In the genomic region with DNA sequence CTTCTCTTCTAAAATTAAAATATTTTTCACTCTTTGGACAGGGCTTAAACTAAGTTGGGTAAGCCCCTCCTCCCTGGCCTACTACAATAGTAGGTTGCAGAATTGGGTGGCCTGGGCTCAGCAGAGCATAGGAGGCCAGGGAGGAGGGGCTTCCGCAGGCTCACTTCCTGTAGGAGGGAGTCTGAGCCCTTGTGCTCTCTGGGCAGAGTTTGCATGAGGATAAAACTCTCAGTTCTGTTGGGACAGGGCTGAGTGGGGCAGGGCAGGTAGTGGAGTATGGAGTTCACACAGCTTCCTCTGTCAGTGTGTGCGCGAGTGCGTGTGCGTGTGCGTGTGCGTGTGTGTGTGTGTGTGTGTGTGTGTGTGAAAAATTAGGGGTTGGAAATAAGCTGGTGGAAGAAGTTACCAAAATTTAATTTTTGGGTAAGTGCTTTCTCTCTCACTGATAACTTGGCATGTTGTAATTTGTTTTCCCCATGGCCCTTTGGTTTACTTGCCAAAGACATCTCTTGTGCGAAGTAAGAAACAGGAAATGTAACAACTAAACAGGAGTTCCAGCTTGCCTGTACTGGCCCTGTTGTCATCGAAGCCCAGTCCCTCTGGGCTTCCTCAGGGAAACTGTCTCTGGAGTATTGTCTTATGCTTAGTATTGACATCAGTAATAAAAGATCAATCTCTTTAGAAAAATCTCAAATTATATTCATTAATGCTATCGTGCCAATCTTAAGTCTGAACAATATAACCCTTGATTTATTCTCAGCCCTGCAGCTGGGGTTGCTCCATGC, we compare ENCODE assay signal across 11 mouse cellular contexts. TPM values are rescaled to one million over a fixed set of nuclear protein-coding genes. Genes with fewer than 3 reads are reported as not detected.
DNase-seq lines count a peak whose midpoint lies in the region; ATAC-seq lines count a peak whose summit lies in the region.
"Had no signal": no experiment of that assay in that cellular context is flagged by ENCODE, and none has a peak within 500 bp of the region (broad histone marks: within the 10 kb centered on the region; RNA-seq: fewer than 3 reads in every experiment).

No protein-coding gene starts in this region.

- no peak overlapping the region for H3K4me3 ChIP-seq in midbrain, embryonic 16.5 days (ENCODE audit: low read depth, low read length)
- H3K4me3 ChIP-seq in midbrain, embryonic 13.5 days (replicated peaks) = no peak overlapping the region
- peak overlapping the region; percentile 75 for H3K4me3 ChIP-seq in megakaryocyte, embryonic 14.5 days (replicated peaks)
- no peak overlapping the region for H3K4me3 ChIP-seq in midbrain, embryonic 15.5 days
- H3K4me3 ChIP-seq: left cerebral cortex, adult 2 months had no signal

- WGBS in midbrain, embryonic 16.5 days = 91% methylated on average over 10 of the region's 10 CpGs
- WGBS in midbrain, embryonic 13.5 days = 92% methylated on average over 10 of the region's 10 CpGs
- 88% methylated on average over 10 of the region's 10 CpGs for WGBS in midbrain, embryonic 15.5 days

- H3K4me1 ChIP-seq in midbrain, embryonic 16.5 days (ENCODE audit: control insufficient read depth, insufficient read depth, low read length) = no peaks in the 10 kb centered on the region; the same call in 1 of the 2 replicates
- H3K4me1 ChIP-seq in midbrain, embryonic 13.5 days (replicated peaks) = no peaks in the 10 kb centered on the region
- H3K4me1 ChIP-seq in megakaryocyte, embryonic 14.5 days = peaks cover 99% of the 10 kb centered on the region
- no peaks in the 10 kb centered on the region for H3K4me1 ChIP-seq in midbrain, embryonic 15.5 days

- H3K9me3 ChIP-seq in midbrain, embryonic 16.5 days (replicated peaks; ENCODE audit: control insufficient read depth, low read length, poor library complexity, severe bottlenecking) = no peaks in the 10 kb centered on the region
- no peaks in the 10 kb centered on the region for H3K9me3 ChIP-seq in midbrain, embryonic 13.5 days
- H3K9me3 ChIP-seq in megakaryocyte, embryonic 14.5 days = no peaks in the 10 kb centered on the region
- H3K9me3 ChIP-seq in midbrain, embryonic 15.5 days = no peaks in the 10 kb centered on the region

- H3K9ac ChIP-seq in midbrain, embryonic 16.5 days (ENCODE audit: low read depth, low read length) = no peak overlapping the region
- H3K9ac ChIP-seq in midbrain, embryonic 13.5 days (replicated peaks) = no peak overlapping the region
- no peak overlapping the region for H3K9ac ChIP-seq in midbrain, embryonic 15.5 days

- no peak overlapping the region for H3K27ac ChIP-seq in midbrain, embryonic 16.5 days (ENCODE audit: low read length)
- no peak overlapping the region for H3K27ac ChIP-seq in midbrain, embryonic 13.5 days
- no peak overlapping the region for H3K27ac ChIP-seq in midbrain, embryonic 15.5 days
- H3K27ac ChIP-seq: left cerebral cortex, adult 2 months; macrophage had no signal

- H3K4me2 ChIP-seq in midbrain, embryonic 16.5 days (ENCODE audit: low read length) = no peak overlapping the region
- H3K4me2 ChIP-seq in midbrain, embryonic 13.5 days (replicated peaks) = no peak overlapping the region
- no peak overlapping the region for H3K4me2 ChIP-seq in midbrain, embryonic 15.5 days

- H3K36me3 ChIP-seq in midbrain, embryonic 16.5 days (ENCODE audit: control insufficient read depth, insufficient read depth, low read length) = peaks cover 10% of the 10 kb centered on the region
- H3K36me3 ChIP-seq in midbrain, embryonic 13.5 days = peaks cover 29% of the 10 kb centered on the region
- H3K36me3 ChIP-seq in megakaryocyte, embryonic 14.5 days (replicated peaks; ENCODE audit: low read length) = peaks cover 80% of the 10 kb centered on the region
- H3K36me3 ChIP-seq in midbrain, embryonic 15.5 days (replicated peaks) = no peaks in the 10 kb centered on the region; the same call in 1 of the 2 replicates

- 0 out of 2 replicates have a peak, but pooled peaks have one; percentile 32 for ATAC-seq in midbrain, embryonic 16.5 days
- ATAC-seq in midbrain, embryonic 13.5 days = no peak
- ATAC-seq in granulocyte monocyte progenitor cell, adult 5-6 weeks (replicated peaks; ENCODE audit: poor library complexity, severe bottlenecking) = peak; percentile 88
- no peak for ATAC-seq in erythroblast, adult 5-6 weeks (replicated peaks; ENCODE audit: low FRiP score, poor library complexity, severe bottlenecking)
- ATAC-seq in midbrain, embryonic 15.5 days (replicated peaks) = no peak

- peak; percentile 51 to 72 for DNase-seq in thymus, postnatal 36 days
- DNase-seq in frontal cortex, postnatal 14 days (ENCODE audit: low spot score in 2 of 2) = no peak
- DNase-seq: cerebellum, adult 9-10 months had no signal

- no peaks in the 10 kb centered on the region for H3K27me3 ChIP-seq in midbrain, embryonic 16.5 days (ENCODE audit: control insufficient read depth, insufficient read depth, low read depth, low read length)
- no peaks in the 10 kb centered on the region for H3K27me3 ChIP-seq in midbrain, embryonic 13.5 days
- no peaks in the 10 kb centered on the region for H3K27me3 ChIP-seq in megakaryocyte, embryonic 14.5 days (replicated peaks)
- H3K27me3 ChIP-seq in midbrain, embryonic 15.5 days (replicated peaks) = no peaks in the 10 kb centered on the region

RNA-seq across cellular contexts. Expression of a gene that starts 9.2 kb away (rescaled TPM):
- polyA plus RNA-seq in midbrain, embryonic 16.5 days (2015; fragmentation: Nextera tagmentation; extraction: Ambion mirVana) = 16.0 and 18.3 TPM in 2 replicates
- 18.7 and 20.5 TPM in 2 replicates for polyA plus RNA-seq in midbrain, embryonic 13.5 days (2015; fragmentation: Nextera tagmentation; extraction: Ambion mirVana)
- 40.4 and 52.8 TPM in 2 replicates for total RNA-seq in granulocyte monocyte progenitor cell, adult 5-6 weeks (2014; fragmentation: Nextera tagmentation)
- 7.2 and 8.9 TPM in 2 replicates for total RNA-seq in granulocyte monocyte progenitor cell, adult 5-6 weeks (2017)
- 38.2 and 122 TPM in 2 replicates for polyA plus RNA-seq in megakaryocyte, embryonic 14.5 days (2012; ENCODE audit: insufficient read depth, low replicate concordance)
- total RNA-seq in erythroblast, adult 5-6 weeks (2015; ENCODE audit: low replicate concordance) = 6.0 and 29.9 TPM in 2 replicates
- 3.6 and 11.8 TPM in 2 replicates for total RNA-seq in erythroblast, adult 5-6 weeks (2017; ENCODE audit: low replicate concordance)
- polyA plus RNA-seq in midbrain, embryonic 15.5 days (2015; fragmentation: Nextera tagmentation; extraction: Ambion mirVana) = 17.3 and 18.2 TPM in 2 replicates

Comparison
In these comparisons a context has a peak if more than half of its experiments do, and no peak if none do; other contexts are left out.
1. ATAC-seq: peak in midbrain, embryonic 16.5 days (single experiment) and granulocyte monocyte progenitor cell, adult 5-6 weeks (single experiment); none in midbrain, embryonic 13.5 days (single experiment), erythroblast, adult 5-6 weeks (single experiment) and midbrain, embryonic 15.5 days (single experiment).
2. DNase-seq: peak in thymus, postnatal 36 days (2 of 2); none in frontal cortex, postnatal 14 days (0 of 2).